Mouse (Mus musculus) cerebellum, adult 11 months (tissue): ENCODE data around the gene Gse1.

ENCODE experiments used
- DNase-seq: peaks from one replicate; pipeline ENCODE4 v3.0.0; 2022

The Gse1 gene

GRCm38 (mm10) chr8:120411862-120412261 is 183.6 kb downstream of the Gse1 start:
- DNase-seq: no peak

GRCm38 (mm10) chr8:120412357-120412756 is 184.1 kb downstream of the Gse1 start:
- no peak for DNase-seq

GRCm38 (mm10) chr8:120412911-120413625 is 184.8 kb downstream of the Gse1 start:
- DNase-seq: no peak

GRCm38 (mm10) chr8:120413626-120413988 is 185.4 kb downstream of the Gse1 start:
- DNase-seq: no peak

- no peak for DNase-seq
Observed at GRCm38 (mm10) chr8:120414216-120414615, 186.0 kb downstream of the Gse1 start.

GRCm38 (mm10) chr8:120415474-120415873 is 187.2 kb downstream of the Gse1 start:
- no peak for DNase-seq

GRCm38 (mm10) chr8:120416173-120416521 is 187.9 kb downstream of the Gse1 start:
- no peak for DNase-seq

- DNase-seq: no peak
Observed at GRCm38 (mm10) chr8:120416522-120417394, 188.5 kb downstream of the Gse1 start.

- no peak for DNase-seq
Observed at GRCm38 (mm10) chr8:120418188-120418587, 189.9 kb downstream of the Gse1 start.

GRCm38 (mm10) chr8:120419675-120420074 is 191.4 kb downstream of the Gse1 start:
- DNase-seq: no peak

- DNase-seq: no peak
Observed at GRCm38 (mm10) chr8:120420226-120420625, 192.0 kb downstream of the Gse1 start.

- no peak for DNase-seq
Observed at GRCm38 (mm10) chr8:120421638-120422037, 193.4 kb downstream of the Gse1 start.

- no peak for DNase-seq
Observed at GRCm38 (mm10) chr8:120422236-120422635, 194.0 kb downstream of the Gse1 start.

- DNase-seq: no peak
Observed at GRCm38 (mm10) chr8:120423576-120423975, 195.3 kb downstream of the Gse1 start.

GRCm38 (mm10) chr8:120424829-120425198 is 196.6 kb downstream of the Gse1 start:
- DNase-seq: no peak

- no peak for DNase-seq
Observed at GRCm38 (mm10) chr8:120425199-120425941, 197.1 kb downstream of the Gse1 start.

- DNase-seq: no peak
Observed at GRCm38 (mm10) chr8:120426105-120426504, 197.8 kb downstream of the Gse1 start.

GRCm38 (mm10) chr8:120426622-120427385 is 198.5 kb downstream of the Gse1 start:
- DNase-seq: no peak

- no peak for DNase-seq
Observed at GRCm38 (mm10) chr8:120428492-120428891, 200.2 kb downstream of the Gse1 start.

GRCm38 (mm10) chr8:120429116-120429515 is 200.9 kb downstream of the Gse1 start:
- no peak for DNase-seq

GRCm38 (mm10) chr8:120431042-120431441 is 202.8 kb downstream of the Gse1 start:
- no peak for DNase-seq

- no peak for DNase-seq
Observed at GRCm38 (mm10) chr8:120432438-120432837, 204.2 kb downstream of the Gse1 start.

GRCm38 (mm10) chr8:120433143-120433542 is 204.9 kb downstream of the Gse1 start:
- DNase-seq: no peak
